Mouse (Mus musculus) forebrain, embryonic 11.5 days (tissue): ENCODE measurements at regions not wholly inside any gene's neighbourhood (a gene's known extent, or its start where the extent isn't known, plus 50 kb on each side); places are given as distances from the start of the nearest gene placed in this dataset.

Experiments
- ATAC-seq: fragments of 200-750 bp; cut with Nextera tagmentation; replicated peaks from 2 replicates; pipeline ENCODE4 v1.8.0; 2017; ENCODE audit warnings: moderate TSS enrichment; ENCODE audit not compliant: low FRiP score
- DNase-seq: peaks from one replicate; pipeline ENCODE4 v3.0.0-alpha.2; 2017; ENCODE audit warnings: low spot score
- H3K27ac ChIP-seq: fragments of 300-500 bp; sonication (generic); 2 replicates; pipeline ENCODE4 v1.5.1; 2014; ENCODE audit warnings: low read depth, low read length
- H3K27me3 ChIP-seq: fragments of 300-500 bp; sonication (generic); 2 replicates; pipeline ENCODE4 v1.6.1; 2014; ENCODE audit warnings: mild to moderate bottlenecking, low read length, mixed read lengths; ENCODE audit not compliant: control insufficient read depth, insufficient read depth
- H3K36me3 ChIP-seq: fragments of 300-500 bp; sonication (generic); 2 replicates; pipeline ENCODE4 v1.6.1; 2014; ENCODE audit warnings: mild to moderate bottlenecking, low read length, moderate library complexity, mixed read lengths; ENCODE audit not compliant: control insufficient read depth, insufficient read depth
- H3K4me1 ChIP-seq: fragments of 300-500 bp; sonication (generic); replicated peaks from 2 replicates; pipeline ENCODE4 v1.6.1; 2014; ENCODE audit warnings: low read length, mixed read lengths; ENCODE audit not compliant: control insufficient read depth, insufficient read depth
- H3K4me2 ChIP-seq: fragments of 300-500 bp; sonication (generic); 2 replicates; pipeline ENCODE4 v1.6.1; 2014; ENCODE audit warnings: low read depth, mild to moderate bottlenecking, low read length, moderate library complexity, mixed read lengths; ENCODE audit not compliant: severe bottlenecking
- H3K4me3 ChIP-seq: fragments of 300-500 bp; sonication (generic); 2 replicates; pipeline ENCODE4 v1.5.1; 2014; ENCODE audit warnings: low read depth, low read length
- H3K9ac ChIP-seq: fragments of 300-500 bp; sonication (generic); 2 replicates; pipeline ENCODE4 v1.6.1; 2014; ENCODE audit warnings: low read length
- H3K9me3 ChIP-seq: fragments of 300-500 bp; sonication (generic); 2 replicates; pipeline ENCODE4 v1.6.1; 2016; ENCODE audit warnings: low read length, mixed read lengths; ENCODE audit not compliant: control insufficient read depth
- WGBS: fragments of 180-500 bp; shearing (Covaris S2); extraction: QIAGEN DNeasy Blood & Tissue Kit; methylation state at CpG from one replicate; pipeline ENCODE4 v1.1.7; 2014; 5-methylcytosine and 5-hydroxymethylcytosine counted together

DNA sequence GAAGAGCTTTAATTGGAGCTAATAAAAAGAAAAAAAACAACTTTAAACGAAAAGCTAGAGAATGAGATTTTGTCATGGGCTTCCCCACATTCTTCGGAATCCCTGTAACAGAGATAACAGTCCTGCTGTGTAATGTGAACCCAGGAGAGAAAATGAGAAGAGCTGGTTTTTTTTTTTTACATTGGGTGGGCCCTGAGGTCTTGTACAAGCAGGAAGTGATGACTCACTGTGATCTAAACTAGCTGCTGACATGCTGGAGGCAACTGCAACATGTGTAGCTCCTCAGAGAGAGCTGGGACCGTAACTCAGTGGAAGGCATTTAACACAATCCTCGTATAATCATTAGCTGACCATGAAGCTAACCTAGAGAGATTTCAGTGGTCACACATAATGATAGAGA, 393.8 kb upstream of the Trib2 start:
- WGBS: 85% methylated on average over 4 of the region's 4 CpGs
- Histone ChIP-seq H3K36me3 (no peaks in the 10 kb centered on the region), H3K9me3 (no peaks in the 10 kb centered on the region), H3K4me1 (no peaks in the 10 kb centered on the region), H3K27ac (no peak overlapping the region), H3K27me3 (no peaks in the 10 kb centered on the region), H3K4me3 (no peak overlapping the region), H3K4me2 (no peak overlapping the region), H3K9ac (no peak overlapping the region)
- DNase-seq (no peak), ATAC-seq (no peak)

DNA sequence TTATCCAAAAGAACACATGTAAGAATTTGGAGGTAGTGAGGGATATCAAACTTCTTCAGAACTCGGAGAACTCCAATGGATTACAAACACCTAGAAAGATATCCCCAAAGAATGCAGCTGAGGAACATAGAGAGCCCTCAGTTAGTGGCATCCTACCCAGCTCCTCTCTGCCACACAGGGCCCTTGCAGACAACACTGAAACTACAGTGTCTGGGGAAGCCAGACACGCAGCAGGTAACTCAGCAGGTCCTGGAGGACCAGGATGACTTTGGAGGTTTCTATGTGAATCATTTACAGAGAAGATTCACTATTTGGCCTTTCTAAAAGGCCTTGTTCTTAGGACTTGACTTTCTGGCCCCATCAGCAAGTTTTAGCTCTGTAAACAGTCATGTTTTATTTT, 393.4 kb upstream of the Trib2 start:
- H3K27me3 ChIP-seq: no peaks in the 10 kb centered on the region
- ATAC-seq: no peak
- no peak overlapping the region for H3K4me3 ChIP-seq
- 83% methylated on average over 2 of the region's 2 CpGs for WGBS
- H3K4me1 ChIP-seq: no peaks in the 10 kb centered on the region
- H3K36me3 ChIP-seq: no peaks in the 10 kb centered on the region
- no peak for DNase-seq
- H3K9ac ChIP-seq: no peak overlapping the region
- no peak overlapping the region for H3K27ac ChIP-seq
- no peaks in the 10 kb centered on the region for H3K9me3 ChIP-seq
- no peak overlapping the region for H3K4me2 ChIP-seq

DNA sequence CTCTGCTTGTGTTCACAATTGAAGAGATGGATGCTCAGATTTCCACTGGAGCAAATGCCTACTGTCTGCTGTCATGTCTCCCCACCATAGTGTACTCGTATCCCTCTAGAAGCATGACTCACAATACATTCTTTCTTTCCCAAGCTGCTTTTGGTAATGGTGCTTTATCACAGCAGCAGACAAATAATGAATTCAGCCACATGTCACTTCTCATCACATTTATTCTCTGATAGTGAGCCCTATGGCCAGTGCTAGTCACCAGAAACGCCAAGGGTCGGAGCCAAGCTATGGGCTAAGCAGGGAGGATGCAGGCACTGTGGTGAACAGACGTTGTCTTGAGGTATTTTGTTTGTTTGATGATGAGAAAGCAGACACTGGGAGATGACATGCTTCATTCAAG, 388.2 kb upstream of the Trib2 start:
- H3K4me3 ChIP-seq: no peak overlapping the region
- H3K9me3 ChIP-seq: no peaks in the 10 kb centered on the region
- no peaks in the 10 kb centered on the region for H3K36me3 ChIP-seq
- DNase-seq (no peak), ATAC-seq (no peak)
- 84% methylated on average over 4 of the region's 4 CpGs for WGBS
- H3K4me2 ChIP-seq: no peak overlapping the region
- H3K27me3 ChIP-seq: no peaks in the 10 kb centered on the region
- H3K27ac ChIP-seq: no peak overlapping the region
- no peaks in the 10 kb centered on the region for H3K4me1 ChIP-seq
- H3K9ac ChIP-seq: no peak overlapping the region

DNA sequence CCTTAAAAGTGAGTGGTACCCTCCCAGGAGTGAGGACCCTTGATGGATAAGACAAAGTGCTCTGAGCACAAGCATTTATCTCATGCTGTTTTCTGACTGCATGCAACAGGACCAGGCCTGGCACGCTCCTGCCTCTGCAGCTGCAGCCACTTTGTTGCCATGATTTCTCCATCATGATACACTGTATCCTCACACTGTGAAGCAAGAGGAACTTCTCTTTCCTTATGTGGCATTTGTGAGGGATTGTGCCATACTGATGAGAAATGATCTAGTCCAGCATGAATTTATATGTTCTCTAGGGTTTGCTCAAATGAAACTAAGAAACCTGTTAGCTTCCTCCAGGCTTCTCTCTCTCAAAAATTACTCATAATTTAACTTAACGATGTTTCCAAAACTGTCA, 380.2 kb upstream of the Trib2 start:
- Histone ChIP-seq H3K4me3 (no peak overlapping the region), H3K9me3 (no peaks in the 10 kb centered on the region), H3K9ac (no peak overlapping the region), H3K27me3 (no peaks in the 10 kb centered on the region), H3K4me2 (no peak overlapping the region), H3K4me1 (no peaks in the 10 kb centered on the region), H3K36me3 (no peaks in the 10 kb centered on the region), H3K27ac (no peak overlapping the region)
- no peak for DNase-seq
- ATAC-seq: no peak
- 90% methylated on average over 2 of the region's 2 CpGs for WGBS

DNA sequence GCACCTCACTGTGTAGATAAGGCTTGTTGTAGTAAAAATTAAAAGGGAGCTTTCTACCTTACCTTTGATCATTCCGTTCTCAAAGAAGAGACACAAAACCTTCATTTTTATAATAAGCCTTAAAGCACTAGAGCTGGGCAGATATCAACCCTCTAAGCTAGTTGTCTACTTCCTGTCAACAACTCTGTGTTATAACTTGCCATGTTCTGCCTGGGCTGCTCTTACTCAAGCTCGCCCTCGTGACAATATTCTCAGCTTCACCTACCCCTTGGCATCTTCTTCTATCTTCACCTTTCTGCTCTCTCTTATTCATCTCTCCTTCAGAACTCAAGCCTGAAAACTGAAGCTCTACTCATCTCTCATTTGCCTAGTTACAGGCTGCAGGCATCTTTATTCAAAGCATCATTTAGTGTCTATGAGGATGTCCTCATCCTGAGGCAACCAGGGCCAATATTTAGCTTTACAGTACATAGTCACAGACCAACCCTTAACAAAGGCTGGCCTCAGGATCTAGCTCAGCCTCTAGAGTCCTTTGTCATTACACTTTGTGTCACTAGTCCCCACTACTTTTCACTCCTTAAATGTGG, 375.2 kb upstream of the Trib2 start:
- Histone ChIP-seq H3K4me1 (no peaks in the 10 kb centered on the region), H3K36me3 (no peaks in the 10 kb centered on the region), H3K27ac (no peak overlapping the region), H3K4me3 (no peak overlapping the region), H3K4me2 (no peak overlapping the region), H3K9me3 (no peaks in the 10 kb centered on the region), H3K9ac (no peak overlapping the region), H3K27me3 (no peaks in the 10 kb centered on the region)
- 89% methylated on average over 3 of the region's 3 CpGs for WGBS
- ATAC-seq (no peak), DNase-seq (no peak)

DNA sequence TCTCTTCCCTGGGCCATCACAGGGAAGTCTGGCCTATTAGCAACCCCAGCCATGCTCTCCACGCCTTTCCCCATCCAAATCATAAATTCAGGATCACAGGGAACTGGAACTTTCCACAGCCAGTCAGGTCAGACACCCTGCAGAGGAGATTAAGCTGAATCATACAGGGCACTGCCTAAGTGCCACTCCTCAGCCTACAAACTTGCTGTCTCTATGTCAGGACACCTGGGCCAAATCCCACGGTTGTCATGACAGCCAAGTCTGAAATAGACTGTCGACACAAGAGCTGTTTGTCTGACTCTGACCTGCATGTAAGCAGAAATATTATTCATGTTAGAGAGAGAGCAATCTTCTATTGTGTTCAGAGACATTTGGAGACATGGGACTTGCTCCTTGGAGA, 374.0 kb upstream of the Trib2 start:
- ATAC-seq: no peak
- WGBS: 66% methylated on average over 3 of the region's 3 CpGs

DNA sequence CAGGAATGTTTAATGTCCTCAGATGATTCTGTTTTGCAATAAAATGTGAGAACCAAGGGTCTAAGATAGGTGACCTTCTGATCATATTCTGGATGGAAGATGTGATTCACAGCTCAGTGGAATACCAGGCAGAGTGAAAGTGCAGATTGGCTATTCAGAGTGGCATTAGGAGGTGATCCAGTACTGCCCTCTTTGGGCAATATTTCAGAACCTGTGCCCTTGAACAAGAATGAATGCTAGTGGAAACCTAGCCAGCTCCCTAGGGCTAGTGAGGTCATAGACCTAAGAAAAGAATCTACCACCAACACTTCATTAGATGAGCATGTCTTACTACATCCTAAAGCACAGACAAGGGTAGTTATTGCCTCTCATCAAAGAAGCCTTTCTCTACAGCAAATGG, 372.7 kb upstream of the Trib2 start:
- no peak overlapping the region for H3K27ac ChIP-seq
- DNase-seq: no peak

More for the DNA sequence above, 374.0 kb upstream of the Trib2 start:
- Histone ChIP-seq H3K36me3 (no peaks in the 10 kb centered on the region), H3K4me3 (no peak overlapping the region), H3K9me3 (no peaks in the 10 kb centered on the region), H3K27ac (no peak overlapping the region), H3K27me3 (no peaks in the 10 kb centered on the region), H3K4me1 (no peaks in the 10 kb centered on the region), H3K4me2 (no peak overlapping the region), H3K9ac (no peak overlapping the region)
- no peak for DNase-seq

DNA sequence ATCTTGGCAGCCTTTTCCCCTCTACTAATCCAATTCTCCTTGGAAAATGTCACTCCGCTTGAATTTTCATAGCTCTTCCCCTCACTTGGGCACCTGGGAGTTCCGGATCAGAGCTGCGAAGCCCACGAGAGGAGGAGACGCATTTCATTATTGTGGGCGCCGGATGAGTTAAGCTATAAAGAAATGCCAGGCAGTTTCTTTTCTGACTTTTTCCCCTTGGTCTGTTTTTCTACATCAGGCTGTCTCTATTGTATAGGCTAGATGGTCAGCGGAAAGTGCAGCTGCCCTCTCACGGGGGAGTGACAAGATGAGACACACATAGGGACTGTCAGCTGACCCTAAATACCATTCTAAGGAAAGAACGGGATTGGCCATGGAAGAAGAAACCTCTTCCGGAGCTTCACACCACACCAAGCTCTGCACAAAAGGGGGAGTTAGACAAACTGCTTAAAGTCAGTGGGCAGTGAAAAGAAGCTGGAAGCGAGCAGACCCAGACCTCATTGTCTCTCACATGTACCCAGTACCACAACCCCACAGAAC, 369.3 kb upstream of the Trib2 start:
- no peaks in the 10 kb centered on the region for H3K27me3 ChIP-seq
- no peak overlapping the region for H3K27ac ChIP-seq
- DNase-seq (no peak), ATAC-seq (no peak)
- H3K4me3 ChIP-seq: no peak overlapping the region
- H3K4me2 ChIP-seq: no peak overlapping the region
- H3K9me3 ChIP-seq: no peaks in the 10 kb centered on the region
- H3K9ac ChIP-seq: no peak overlapping the region
- no peaks in the 10 kb centered on the region for H3K36me3 ChIP-seq
- no peaks in the 10 kb centered on the region for H3K4me1 ChIP-seq
- WGBS: 73% methylated on average over 12 of the region's 12 CpGs

More for the DNA sequence above, 372.7 kb upstream of the Trib2 start:
- H3K9ac ChIP-seq: no peak overlapping the region
- H3K27me3 ChIP-seq: no peaks in the 10 kb centered on the region
- H3K36me3 ChIP-seq: no peaks in the 10 kb centered on the region
- ATAC-seq: no peak
- H3K4me1 ChIP-seq: no peaks in the 10 kb centered on the region
- no peaks in the 10 kb centered on the region for H3K9me3 ChIP-seq
- no peak overlapping the region for H3K4me3 ChIP-seq
- H3K4me2 ChIP-seq: no peak overlapping the region

DNA sequence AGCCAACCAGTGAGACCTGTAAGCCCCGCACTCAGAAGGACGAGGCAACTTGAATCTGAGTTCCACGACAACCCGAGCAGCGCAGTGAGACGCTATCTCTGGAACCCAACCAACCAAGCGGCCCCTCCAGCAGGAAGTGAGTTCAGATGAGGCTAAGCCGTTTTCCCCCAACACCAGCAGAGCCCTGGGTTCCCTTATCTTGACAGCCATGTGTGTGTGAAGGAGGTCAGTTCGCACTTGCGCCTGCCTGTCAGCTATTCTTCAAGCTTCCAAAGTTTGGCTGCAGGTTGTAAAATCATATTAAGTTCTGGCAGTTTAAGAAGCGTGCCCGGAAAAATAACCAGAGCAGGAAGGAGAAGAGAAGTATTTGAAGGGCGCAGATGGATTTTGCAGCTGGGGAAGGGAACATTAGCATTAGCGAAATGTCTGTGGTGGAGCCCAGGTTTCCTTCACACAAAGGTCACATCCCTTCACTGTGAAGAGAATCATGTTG, 368.8 kb upstream of the Trib2 start:
- DNase-seq (no peak), ATAC-seq (no peak)
- Histone ChIP-seq H3K4me2 (no peak overlapping the region), H3K27ac (no peak overlapping the region), H3K4me1 (no peaks in the 10 kb centered on the region), H3K27me3 (no peaks in the 10 kb centered on the region), H3K9ac (no peak overlapping the region), H3K36me3 (no peaks in the 10 kb centered on the region), H3K9me3 (no peaks in the 10 kb centered on the region), H3K4me3 (no peak overlapping the region)
- WGBS: 85% methylated on average over 14 of the region's 14 CpGs
